Mouse (Mus musculus): ENCODE results near the gene Pgm3. TPM values are rescaled to one million over a fixed set of nuclear protein-coding genes. Genes with fewer than 3 reads are reported as not detected.
"Not testable (repeated sequence)": the region's sequence is repeated elsewhere in the genome, so short reads cannot be mapped to it uniquely, and the experiment has no call there.

Pgm3 gene
- polyA plus RNA-seq, 1 experiment from 2014 or later, result 21.2 TPM

- Histone ChIP-seq H3K4me1 (replicated peaks; ENCODE audit: control insufficient read depth, insufficient read depth) (no peaks in the 10 kb centered on the region), H3K9me3 (ENCODE audit: control insufficient read depth, low read length) (no peaks in the 10 kb centered on the region), H3K4me3 (ENCODE audit: low read depth, low read length) (no peak overlapping the region), H3K27me3 (ENCODE audit: control insufficient read depth, insufficient read depth, low read length) (no peaks in the 10 kb centered on the region), H3K36me3 (ENCODE audit: control insufficient read depth, insufficient read depth, low read length) (no peaks in the 10 kb centered on the region), H3K9ac (ENCODE audit: low read length) (no peak overlapping the region), H3K4me2 (replicated peaks; ENCODE audit: low read depth) (no peak overlapping the region), H3K27ac (replicated peaks) (no peak overlapping the region)
- ATAC-seq (ENCODE audit: low FRiP score, low TSS enrichment) (no peak), DNase-seq (ENCODE audit: low spot score) (no peak)
- 55% methylated on average over 6 of the region's 6 CpGs for WGBS
- TF ChIP-seq EP300 (optimal IDR thresholded peaks at IDR 0.05) (no peak), CTCF (IDR thresholded peaks at IDR 0.05; ENCODE audit: low read depth) (no peak)
Observed at GRCm38 (mm10) chr9:86605776-86606175, 34.1 kb upstream of the Pgm3 start.

DNA sequence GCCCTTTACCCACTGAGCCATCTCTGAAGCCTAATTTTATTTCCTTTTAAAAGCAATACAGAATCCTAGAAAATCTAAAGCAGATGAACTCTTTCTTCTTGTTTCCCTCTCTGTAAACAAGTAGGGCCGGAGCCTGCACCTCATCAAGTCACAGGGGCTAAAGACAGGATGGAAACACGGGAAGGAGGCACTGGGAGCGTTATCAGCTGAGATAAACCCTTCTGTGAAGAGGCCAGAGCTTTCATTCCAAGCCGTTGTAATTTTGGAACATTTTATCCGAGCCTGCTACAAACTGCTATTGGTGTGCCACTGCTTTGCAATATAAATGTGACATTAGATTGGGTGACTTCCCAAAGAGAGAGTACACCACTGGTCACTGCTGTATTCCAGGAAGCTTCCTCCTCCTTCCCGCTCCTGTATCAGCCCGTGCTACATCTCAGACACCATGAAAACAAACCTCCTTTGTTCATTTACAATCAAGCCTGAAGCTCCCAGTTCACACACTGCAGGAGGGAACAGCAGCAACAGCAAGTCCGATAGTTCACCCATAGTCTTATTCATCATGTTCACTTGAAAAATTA, 28.2 kb upstream of the Pgm3 start:
- Histone ChIP-seq H3K27ac (replicated peaks) (no peak overlapping the region), H3K9me3 (ENCODE audit: control insufficient read depth, low read length) (no peaks in the 10 kb centered on the region), H3K9ac (ENCODE audit: low read length) (no peak overlapping the region), H3K4me1 (replicated peaks; ENCODE audit: control insufficient read depth, insufficient read depth) (no peaks in the 10 kb centered on the region), H3K27me3 (ENCODE audit: control insufficient read depth, insufficient read depth, low read length) (no peaks in the 10 kb centered on the region), H3K4me2 (replicated peaks; ENCODE audit: low read depth) (no peak overlapping the region), H3K36me3 (ENCODE audit: control insufficient read depth, insufficient read depth, low read length) (no peaks in the 10 kb centered on the region), H3K4me3 (ENCODE audit: low read depth, low read length) (no peak overlapping the region)
- TF ChIP-seq CTCF (IDR thresholded peaks at IDR 0.05; ENCODE audit: low read depth) (no peak), EP300 (optimal IDR thresholded peaks at IDR 0.05) (no peak)
- no peak for ATAC-seq (ENCODE audit: low FRiP score, low TSS enrichment)
- WGBS, result 48% methylated on average over 8 of the region's 8 CpGs
- DNase-seq (ENCODE audit: low spot score), result no peak

GRCm38 (mm10) chr9:86596983-86597382, 25.3 kb upstream of the Pgm3 start:
- H3K36me3 ChIP-seq (ENCODE audit: control insufficient read depth, insufficient read depth, low read length); H3K27me3 ChIP-seq (ENCODE audit: control insufficient read depth, insufficient read depth, low read length); H3K9ac ChIP-seq (ENCODE audit: low read length); ATAC-seq (ENCODE audit: low FRiP score, low TSS enrichment); H3K4me2 ChIP-seq (replicated peaks; ENCODE audit: low read depth); H3K9me3 ChIP-seq (ENCODE audit: control insufficient read depth, low read length); H3K4me1 ChIP-seq (replicated peaks; ENCODE audit: control insufficient read depth, insufficient read depth); H3K27ac ChIP-seq (replicated peaks); DNase-seq (ENCODE audit: low spot score); H3K4me3 ChIP-seq (ENCODE audit: low read depth, low read length): not testable (repeated sequence)

DNA sequence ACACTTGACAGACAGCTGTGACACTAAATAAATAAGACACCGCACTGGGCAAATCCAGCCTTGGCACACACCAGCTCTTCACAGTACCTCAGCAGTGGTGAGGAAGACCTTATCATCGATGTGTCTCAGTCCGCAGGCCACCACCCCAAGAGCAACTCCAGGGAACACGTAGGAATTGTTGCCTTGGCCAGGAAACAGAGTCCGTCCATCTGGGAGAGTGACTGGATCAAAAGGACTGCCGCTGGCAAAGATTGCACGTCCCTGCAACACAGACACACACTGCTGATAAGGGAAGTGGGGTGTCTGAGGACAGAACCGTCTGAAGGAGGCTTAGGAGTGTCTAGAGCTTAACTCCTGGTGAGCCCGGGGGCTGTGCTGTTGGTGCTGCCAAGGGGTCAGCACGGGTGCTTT, 22.7 kb upstream of the Pgm3 start:
- not testable (repeated sequence) for ATAC-seq (ENCODE audit: low FRiP score, low TSS enrichment); DNase-seq (ENCODE audit: low spot score); H3K4me3 ChIP-seq (ENCODE audit: low read depth, low read length); H3K4me2 ChIP-seq (replicated peaks; ENCODE audit: low read depth); H3K4me1 ChIP-seq (replicated peaks; ENCODE audit: control insufficient read depth, insufficient read depth); H3K27me3 ChIP-seq (ENCODE audit: control insufficient read depth, insufficient read depth, low read length); H3K9me3 ChIP-seq (ENCODE audit: control insufficient read depth, low read length); H3K36me3 ChIP-seq (ENCODE audit: control insufficient read depth, insufficient read depth, low read length); H3K27ac ChIP-seq (replicated peaks); H3K9ac ChIP-seq (ENCODE audit: low read length)
- 52% methylated on average over 9 of the region's 10 CpGs for WGBS

GRCm38 (mm10) chr9:86592676-86593668, 21.3 kb upstream of the Pgm3 start:
- no peaks in the 10 kb centered on the region for H3K4me1 ChIP-seq (replicated peaks; ENCODE audit: control insufficient read depth, insufficient read depth)
- H3K4me3 ChIP-seq (ENCODE audit: low read depth, low read length), result no peak overlapping the region
- no peak overlapping the region for H3K27ac ChIP-seq (replicated peaks)
- TF ChIP-seq CTCF (IDR thresholded peaks at IDR 0.05; ENCODE audit: low read depth) (peak; percentile 86), EP300 (optimal IDR thresholded peaks at IDR 0.05) (no peak)
- H3K27me3 ChIP-seq (ENCODE audit: control insufficient read depth, insufficient read depth, low read length), result no peaks in the 10 kb centered on the region
- H3K9ac ChIP-seq (ENCODE audit: low read length), result no peak overlapping the region
- no peaks in the 10 kb centered on the region for H3K9me3 ChIP-seq (ENCODE audit: control insufficient read depth, low read length)
- no peaks in the 10 kb centered on the region for H3K36me3 ChIP-seq (ENCODE audit: control insufficient read depth, insufficient read depth, low read length)
- ATAC-seq (ENCODE audit: low FRiP score, low TSS enrichment) (no peak), DNase-seq (ENCODE audit: low spot score) (no peak)
- WGBS, result 76% methylated on average over 19 of the region's 19 CpGs
- H3K4me2 ChIP-seq (replicated peaks; ENCODE audit: low read depth), result no peak overlapping the region
